Mouse (Mus musculus) midbrain, postnatal 0 days (tissue): ENCODE results near the gene Ngdn. TPM values are rescaled to one million over a fixed set of nuclear protein-coding genes. Genes with fewer than 3 reads are reported as not detected.

Experiments
- ATAC-seq: fragments of 200-750 bp; cut with Nextera tagmentation; 2 replicates; pipeline ENCODE4 v1.8.0; 2017; ENCODE audit warnings: moderate number of reproducible peaks, mild to moderate bottlenecking, moderate TSS enrichment, moderate library complexity; ENCODE audit not compliant: low FRiP score
- DNase-seq: peaks from one replicate; pipeline ENCODE4 v3.0.0-alpha.2; 2015; ENCODE audit warnings: low spot score
- H3K27ac ChIP-seq: fragments of 300-500 bp; sonication (generic); 2 replicates; pipeline ENCODE4 v1.5.1; 2014; ENCODE audit warnings: low read depth, mild to moderate bottlenecking, low read length, mixed read lengths
- H3K27me3 ChIP-seq: fragments of 300-500 bp; sonication (generic); 2 replicates; pipeline ENCODE4 v1.6.1; 2014; ENCODE audit warnings: low read length, control low read depth, mixed read lengths; ENCODE audit not compliant: insufficient read depth
- H3K36me3 ChIP-seq: fragments of 300-500 bp; sonication (generic); 2 replicates; pipeline ENCODE4 v1.6.1; 2014; ENCODE audit warnings: low read length, control low read depth, mixed read lengths; ENCODE audit not compliant: insufficient read depth
- H3K4me1 ChIP-seq: fragments of 300-500 bp; sonication (generic); 2 replicates; pipeline ENCODE4 v1.6.1; 2014; ENCODE audit warnings: mild to moderate bottlenecking, control low read depth, antibody characterized with exemption, low read length, mixed read lengths; ENCODE audit not compliant: insufficient read depth
- H3K4me2 ChIP-seq: fragments of 300-500 bp; sonication (generic); 2 replicates; pipeline ENCODE4 v1.6.1; 2014; ENCODE audit warnings: low read depth, mild to moderate bottlenecking, low read length, mixed read lengths; ENCODE audit not compliant: poor library complexity, severe bottlenecking
- H3K4me3 ChIP-seq: fragments of 300-500 bp; sonication (generic); 2 replicates; pipeline ENCODE4 v1.5.1; 2014; ENCODE audit warnings: low read depth, mild to moderate bottlenecking, low read length, moderate library complexity
- H3K9ac ChIP-seq: fragments of 300-500 bp; sonication (generic); replicated peaks from 2 replicates; pipeline ENCODE4 v1.6.1; 2014; ENCODE audit warnings: mild to moderate bottlenecking, low read length, moderate library complexity, mixed read lengths; ENCODE audit not compliant: poor library complexity, severe bottlenecking
- H3K9me3 ChIP-seq: fragments of 300-500 bp; sonication (generic); 2 replicates; pipeline ENCODE4 v1.6.1; 2016; ENCODE audit warnings: low read length, control low read depth
- CTCF ChIP-seq: IDR thresholded peaks from 2 replicates; pipeline ENCODE4 v1.5.1; 2016; ENCODE audit warnings: antibody characterized with exemption, mild to moderate bottlenecking
- WGBS: fragments of 180-500 bp; shearing (Covaris S2); extraction: QIAGEN DNeasy Blood & Tissue Kit; methylation state at CpG from one replicate; pipeline ENCODE4 v1.1.7; 2014; 5-methylcytosine and 5-hydroxymethylcytosine counted together
- polyA plus RNA-seq: library from polyadenylated mRNA; unstranded; fragments of >200 nt; fragmentation: Nextera tagmentation; extraction: Ambion mirVana; gene quantifications from 2 replicates; pipeline ENCODE4 v1.2.1, GENCODE M21; 2015
- total RNA-seq: library from RNA; depleted of rRNA; stranded (reverse); fragments of >200 nt; gene quantifications from 2 replicates; pipeline ENCODE4 v1.2.3, GENCODE M21; 2014

Ngdn gene
- total and polyA plus RNA-seq, 2 experiments from 2014 or later = 20.9 to 44.3 TPM

- 55% methylated on average over 7 of the region's 7 CpGs for WGBS
- TF ChIP-seq CTCF = no peak
- H3K36me3 ChIP-seq = peaks cover 39% of the 10 kb centered on the region
- no peaks in the 10 kb centered on the region; the same call in 1 of the 2 replicates for H3K4me1 ChIP-seq
- H3K27ac ChIP-seq = no peak overlapping the region
- no peaks in the 10 kb centered on the region for H3K9me3 ChIP-seq
- no peak overlapping the region for H3K4me3 ChIP-seq
- ATAC-seq = no peak
- H3K4me2 ChIP-seq = no peak overlapping the region
- H3K9ac ChIP-seq = no peak overlapping the region
- no peaks in the 10 kb centered on the region for H3K27me3 ChIP-seq
- no peak for DNase-seq
These were observed 46.6 kb downstream of the Ngdn start for GRCm38 (mm10) chr14:55061845-55062244.

DNA sequence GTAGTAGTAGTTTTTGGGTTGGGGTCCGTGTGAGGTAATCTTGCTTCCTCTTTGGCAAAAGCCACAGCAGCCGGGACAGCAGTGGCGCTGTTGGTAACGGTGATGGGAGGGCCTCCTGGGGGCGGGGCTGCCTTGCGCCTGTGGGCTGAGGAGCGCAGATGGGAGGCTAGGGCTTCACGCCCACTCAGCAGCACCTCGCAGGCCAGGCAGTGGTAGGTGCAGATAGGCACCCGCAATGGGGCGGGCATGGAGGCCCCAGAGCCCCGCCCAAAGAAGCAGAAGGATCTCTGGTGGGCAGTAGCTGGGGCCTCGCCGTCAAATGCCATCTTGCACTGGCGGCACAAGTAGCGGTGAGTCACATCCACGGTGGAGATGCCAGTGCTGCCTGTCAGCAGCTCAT is 47.4 kb downstream of the Ngdn start:
- H3K4me2 ChIP-seq = no peak overlapping the region
- peak; percentile 29; the same call in 1 of the 2 replicates for ATAC-seq
- H3K27me3 ChIP-seq = no peaks in the 10 kb centered on the region
- H3K4me3 ChIP-seq = no peak overlapping the region
- H3K9me3 ChIP-seq = no peaks in the 10 kb centered on the region
- 25% methylated on average over 17 of the region's 17 CpGs for WGBS
- peaks cover 44% of the 10 kb centered on the region for H3K36me3 ChIP-seq
- DNase-seq = no peak
- no peak overlapping the region for H3K9ac ChIP-seq
- no peaks in the 10 kb centered on the region; the same call in 1 of the 2 replicates for H3K4me1 ChIP-seq
- no peak for TF ChIP-seq CTCF
- no peak overlapping the region for H3K27ac ChIP-seq

GRCm38 (mm10) chr14:55063117-55063516 is 47.9 kb downstream of the Ngdn start:
- H3K4me2 ChIP-seq = no peak overlapping the region
- 89% methylated on average over 5 of the region's 5 CpGs for WGBS

GRCm38 (mm10) chr14:55063581-55064381 is 48.5 kb downstream of the Ngdn start:
- no peak overlapping the region for H3K27ac ChIP-seq
- H3K4me3 ChIP-seq = no peak overlapping the region
- no peaks in the 10 kb centered on the region for H3K9me3 ChIP-seq
- H3K4me2 ChIP-seq = no peak overlapping the region
- peaks cover 53% of the 10 kb centered on the region for H3K36me3 ChIP-seq
- WGBS = 78% methylated on average over 22 of the region's 22 CpGs
- DNase-seq (no peak), ATAC-seq (no peak)
- no peak overlapping the region for H3K9ac ChIP-seq
- no peaks in the 10 kb centered on the region; the same call in 1 of the 2 replicates for H3K4me1 ChIP-seq
- no peak for TF ChIP-seq CTCF
- H3K27me3 ChIP-seq = no peaks in the 10 kb centered on the region

More at GRCm38 (mm10) chr14:55063117-55063516, 47.9 kb downstream of the Ngdn start:
- H3K27me3 ChIP-seq = no peaks in the 10 kb centered on the region
- H3K36me3 ChIP-seq = peaks cover 48% of the 10 kb centered on the region
- 0 out of 2 replicates have a peak, but pooled peaks have one; percentile 11 for TF ChIP-seq CTCF
- ATAC-seq = no peak
- H3K4me1 ChIP-seq = no peaks in the 10 kb centered on the region; the same call in 1 of the 2 replicates
- no peak overlapping the region for H3K4me3 ChIP-seq
- H3K27ac ChIP-seq = no peak overlapping the region
- DNase-seq = no peak
- no peak overlapping the region for H3K9ac ChIP-seq
- H3K9me3 ChIP-seq = no peaks in the 10 kb centered on the region

GRCm38 (mm10) chr14:55064481-55065370 is 49.5 kb downstream of the Ngdn start:
- TF ChIP-seq CTCF = no peak

More at GRCm38 (mm10) chr14:55064481-55065370, 49.5 kb downstream of the Ngdn start:
- H3K36me3 ChIP-seq = peaks cover 57% of the 10 kb centered on the region
- DNase-seq (no peak), ATAC-seq (no peak)
- H3K9ac ChIP-seq = no peak overlapping the region
- no peaks in the 10 kb centered on the region for H3K9me3 ChIP-seq
- no peak overlapping the region for H3K4me3 ChIP-seq
- H3K27ac ChIP-seq = no peak overlapping the region
- H3K4me1 ChIP-seq = no peaks in the 10 kb centered on the region; the same call in 1 of the 2 replicates
- H3K4me2 ChIP-seq = no peak overlapping the region
- 87% methylated on average over 35 of the region's 35 CpGs for WGBS
- H3K27me3 ChIP-seq = no peaks in the 10 kb centered on the region
